Mouse (Mus musculus) cerebellum, adult 9-11 months (tissue): ENCODE measurements around the gene Sgsm1.

Experiments used
- DNase-seq: peaks from one replicate; pipeline ENCODE4 v3.0.0; 2022

The Sgsm1 gene

GRCm38 (mm10) chr5:113215610-113216011 is 95.0 kb downstream of the Sgsm1 start:
- no peak for DNase-seq

GRCm38 (mm10) chr5:113214455-113214854 is 96.1 kb downstream of the Sgsm1 start:
- DNase-seq = no peak

GRCm38 (mm10) chr5:113214041-113214440 is 96.5 kb downstream of the Sgsm1 start:
- no peak for DNase-seq

GRCm38 (mm10) chr5:113212156-113212835 is 98.3 kb downstream of the Sgsm1 start:
- DNase-seq = no peak

GRCm38 (mm10) chr5:113210314-113210713 is 100.3 kb downstream of the Sgsm1 start:
- DNase-seq = no peak

GRCm38 (mm10) chr5:113209898-113210297 is 100.7 kb downstream of the Sgsm1 start:
- no peak for DNase-seq

- DNase-seq = no peak
Measured at GRCm38 (mm10) chr5:113209401-113209750, 101.2 kb downstream of the Sgsm1 start.

GRCm38 (mm10) chr5:113208622-113209400 is 101.8 kb downstream of the Sgsm1 start:
- DNase-seq = peak; percentile 55

- DNase-seq = no peak
Measured at GRCm38 (mm10) chr5:113208048-113208447, 102.5 kb downstream of the Sgsm1 start.

- no peak for DNase-seq
Measured at GRCm38 (mm10) chr5:113206670-113207352, 103.8 kb downstream of the Sgsm1 start.

GRCm38 (mm10) chr5:113204193-113204592 is 106.4 kb downstream of the Sgsm1 start:
- no peak for DNase-seq

GRCm38 (mm10) chr5:113199772-113200134 is 110.8 kb downstream of the Sgsm1 start:
- no peak for DNase-seq

GRCm38 (mm10) chr5:113199126-113199771 is 111.3 kb downstream of the Sgsm1 start:
- no peak for DNase-seq

- no peak for DNase-seq
Measured at GRCm38 (mm10) chr5:113196916-113197794, 113.4 kb downstream of the Sgsm1 start.

- DNase-seq = no peak
Measured at GRCm38 (mm10) chr5:113195907-113196306, 114.7 kb downstream of the Sgsm1 start.

- DNase-seq = no peak
Measured at GRCm38 (mm10) chr5:113195451-113195850, 115.1 kb downstream of the Sgsm1 start.

GRCm38 (mm10) chr5:113193762-113194161 is 116.8 kb downstream of the Sgsm1 start:
- no peak for DNase-seq
